Mouse (Mus musculus): ENCODE results near the gene Golph3. TPM values are rescaled to one million over a fixed set of nuclear protein-coding genes. Genes with fewer than 3 reads are reported as not detected.

Golph3 gene
- polyA plus RNA-seq, 1 experiment from 2014 or later = 84.7 TPM

GRCm38 (mm10) chr15:12296228-12296627 lies 25.0 kb upstream of the Golph3 start:
- H3K27me3 ChIP-seq (ENCODE audit: insufficient read depth, low read length) = no peaks in the 10 kb centered on the region
- no peak for ATAC-seq (ENCODE audit: low FRiP score, low TSS enrichment)
- no peak overlapping the region for H3K9ac ChIP-seq (replicated peaks; ENCODE audit: low read length)
- no peak overlapping the region for H3K4me3 ChIP-seq (ENCODE audit: low read length)
- WGBS = 44% methylated on average over 2 of the region's 2 CpGs
- no peak overlapping the region for H3K4me2 ChIP-seq (replicated peaks; ENCODE audit: low read depth, low read length)
- no peaks in the 10 kb centered on the region for H3K4me1 ChIP-seq (ENCODE audit: insufficient read depth, low read length)
- no peak overlapping the region for H3K27ac ChIP-seq (ENCODE audit: low read length)
- H3K9me3 ChIP-seq (ENCODE audit: low read length) = no peaks in the 10 kb centered on the region
- H3K36me3 ChIP-seq (ENCODE audit: insufficient read depth, low read length) = no peaks in the 10 kb centered on the region

GRCm38 (mm10) chr15:12298231-12298737 lies 23.0 kb upstream of the Golph3 start:
- Histone ChIP-seq H3K36me3 (ENCODE audit: insufficient read depth, low read length) (no peaks in the 10 kb centered on the region), H3K27me3 (ENCODE audit: insufficient read depth, low read length) (no peaks in the 10 kb centered on the region), H3K4me1 (ENCODE audit: insufficient read depth, low read length) (no peaks in the 10 kb centered on the region), H3K9ac (replicated peaks; ENCODE audit: low read length) (no peak overlapping the region), H3K4me2 (replicated peaks; ENCODE audit: low read depth, low read length) (no peak overlapping the region), H3K4me3 (ENCODE audit: low read length) (no peak overlapping the region), H3K27ac (ENCODE audit: low read length) (no peak overlapping the region), H3K9me3 (ENCODE audit: low read length) (no peaks in the 10 kb centered on the region)
- 82% methylated on average over 7 of the region's 7 CpGs for WGBS
- no peak for ATAC-seq (ENCODE audit: low FRiP score, low TSS enrichment)

- Histone ChIP-seq H3K27me3 (ENCODE audit: insufficient read depth, low read length) (no peaks in the 10 kb centered on the region), H3K4me2 (replicated peaks; ENCODE audit: low read depth, low read length) (no peak overlapping the region), H3K36me3 (ENCODE audit: insufficient read depth, low read length) (no peaks in the 10 kb centered on the region), H3K4me3 (ENCODE audit: low read length) (no peak overlapping the region), H3K9me3 (ENCODE audit: low read length) (no peaks in the 10 kb centered on the region), H3K9ac (replicated peaks; ENCODE audit: low read length) (no peak overlapping the region), H3K4me1 (ENCODE audit: insufficient read depth, low read length) (no peaks in the 10 kb centered on the region), H3K27ac (ENCODE audit: low read length) (no peak overlapping the region)
- ATAC-seq (ENCODE audit: low FRiP score, low TSS enrichment) = no peak
- 81% methylated on average over 3 of the region's 6 CpGs for WGBS
Observed at GRCm38 (mm10) chr15:12301771-12302170, 19.5 kb upstream of the Golph3 start.

- Histone ChIP-seq H3K4me2 (replicated peaks; ENCODE audit: low read depth, low read length) (no peak overlapping the region), H3K36me3 (ENCODE audit: insufficient read depth, low read length) (no peaks in the 10 kb centered on the region), H3K27ac (ENCODE audit: low read length) (no peak overlapping the region), H3K4me3 (ENCODE audit: low read length) (no peak overlapping the region), H3K9me3 (ENCODE audit: low read length) (no peaks in the 10 kb centered on the region), H3K4me1 (ENCODE audit: insufficient read depth, low read length) (no peaks in the 10 kb centered on the region), H3K27me3 (ENCODE audit: insufficient read depth, low read length) (no peaks in the 10 kb centered on the region), H3K9ac (replicated peaks; ENCODE audit: low read length) (no peak overlapping the region)
- WGBS = 60% methylated on average over 8 of the region's 8 CpGs
- ATAC-seq (ENCODE audit: low FRiP score, low TSS enrichment) = no peak
Observed at GRCm38 (mm10) chr15:12306188-12307071, 14.8 kb upstream of the Golph3 start.

- H3K9ac ChIP-seq (replicated peaks; ENCODE audit: low read length) = no peak overlapping the region
- H3K27me3 ChIP-seq (ENCODE audit: insufficient read depth, low read length) = no peaks in the 10 kb centered on the region
- H3K27ac ChIP-seq (ENCODE audit: low read length) = no peak overlapping the region
- H3K4me1 ChIP-seq (ENCODE audit: insufficient read depth, low read length) = no peaks in the 10 kb centered on the region
- no peak for ATAC-seq (ENCODE audit: low FRiP score, low TSS enrichment)
- H3K36me3 ChIP-seq (ENCODE audit: insufficient read depth, low read length) = no peaks in the 10 kb centered on the region
- H3K4me2 ChIP-seq (replicated peaks; ENCODE audit: low read depth, low read length) = no peak overlapping the region
- no peaks in the 10 kb centered on the region for H3K9me3 ChIP-seq (ENCODE audit: low read length)
- H3K4me3 ChIP-seq (ENCODE audit: low read length) = no peak overlapping the region
- WGBS = 73% methylated on average over 4 of the region's 4 CpGs
Observed at GRCm38 (mm10) chr15:12307114-12307513, 14.1 kb upstream of the Golph3 start.

GRCm38 (mm10) chr15:12308539-12308938 lies 12.7 kb upstream of the Golph3 start:
- no peak overlapping the region for H3K9ac ChIP-seq (replicated peaks; ENCODE audit: low read length)
- H3K4me2 ChIP-seq (replicated peaks; ENCODE audit: low read depth, low read length) = no peak overlapping the region
- H3K27me3 ChIP-seq (ENCODE audit: insufficient read depth, low read length) = no peaks in the 10 kb centered on the region
- H3K9me3 ChIP-seq (ENCODE audit: low read length) = no peaks in the 10 kb centered on the region
- WGBS = 94% methylated on average over 5 of the region's 5 CpGs
- H3K4me1 ChIP-seq (ENCODE audit: insufficient read depth, low read length) = no peaks in the 10 kb centered on the region
- no peak overlapping the region for H3K4me3 ChIP-seq (ENCODE audit: low read length)
- no peak for ATAC-seq (ENCODE audit: low FRiP score, low TSS enrichment)
- no peak overlapping the region for H3K27ac ChIP-seq (ENCODE audit: low read length)
- no peaks in the 10 kb centered on the region for H3K36me3 ChIP-seq (ENCODE audit: insufficient read depth, low read length)

GRCm38 (mm10) chr15:12310676-12311075 lies 10.6 kb upstream of the Golph3 start:
- Histone ChIP-seq H3K27ac (ENCODE audit: low read length) (no peak overlapping the region), H3K4me3 (ENCODE audit: low read length) (no peak overlapping the region), H3K9ac (replicated peaks; ENCODE audit: low read length) (no peak overlapping the region), H3K4me2 (replicated peaks; ENCODE audit: low read depth, low read length) (no peak overlapping the region), H3K9me3 (ENCODE audit: low read length) (no peaks in the 10 kb centered on the region), H3K27me3 (ENCODE audit: insufficient read depth, low read length) (no peaks in the 10 kb centered on the region), H3K4me1 (ENCODE audit: insufficient read depth, low read length) (0 out of 2 replicates have a peak, but pooled peaks cover 3% of the 10 kb centered on the region), H3K36me3 (ENCODE audit: insufficient read depth, low read length) (no peaks in the 10 kb centered on the region)
- WGBS = 62% methylated on average over 4 of the region's 4 CpGs
- no peak for ATAC-seq (ENCODE audit: low FRiP score, low TSS enrichment)

- Histone ChIP-seq H3K4me2 (replicated peaks; ENCODE audit: low read depth, low read length) (no peak overlapping the region), H3K36me3 (ENCODE audit: insufficient read depth, low read length) (no peaks in the 10 kb centered on the region), H3K27me3 (ENCODE audit: insufficient read depth, low read length) (no peaks in the 10 kb centered on the region), H3K4me1 (ENCODE audit: insufficient read depth, low read length) (0 out of 2 replicates have a peak, but pooled peaks cover 3% of the 10 kb centered on the region), H3K27ac (ENCODE audit: low read length) (no peak overlapping the region), H3K9ac (replicated peaks; ENCODE audit: low read length) (no peak overlapping the region), H3K4me3 (ENCODE audit: low read length) (no peak overlapping the region), H3K9me3 (ENCODE audit: low read length) (no peaks in the 10 kb centered on the region)
- ATAC-seq (ENCODE audit: low FRiP score, low TSS enrichment) = no peak
- 86% methylated on average over 7 of the region's 7 CpGs for WGBS
Observed at GRCm38 (mm10) chr15:12311465-12311864, 9.8 kb upstream of the Golph3 start.

- no peak overlapping the region for H3K4me3 ChIP-seq (ENCODE audit: low read length)
- no peaks in the 10 kb centered on the region for H3K36me3 ChIP-seq (ENCODE audit: insufficient read depth, low read length)
- no peak overlapping the region for H3K27ac ChIP-seq (ENCODE audit: low read length)
- H3K4me2 ChIP-seq (replicated peaks; ENCODE audit: low read depth, low read length) = no peak overlapping the region
- WGBS = 7% methylated on average over 1 of the region's 1 CpGs
- ATAC-seq (ENCODE audit: low FRiP score, low TSS enrichment) = peak; percentile 52; the same call in 1 of the 2 replicates
- no peak overlapping the region for H3K9ac ChIP-seq (replicated peaks; ENCODE audit: low read length)
- H3K9me3 ChIP-seq (ENCODE audit: low read length) = no peaks in the 10 kb centered on the region
- no peaks in the 10 kb centered on the region for H3K27me3 ChIP-seq (ENCODE audit: insufficient read depth, low read length)
- H3K4me1 ChIP-seq (ENCODE audit: insufficient read depth, low read length) = 0 out of 2 replicates have a peak, but pooled peaks cover 3% of the 10 kb centered on the region
Observed at GRCm38 (mm10) chr15:12313255-12313654, 8.0 kb upstream of the Golph3 start.

- peak; percentile 44; the same call in 1 of the 2 replicates for ATAC-seq (ENCODE audit: low FRiP score, low TSS enrichment)
- H3K9ac ChIP-seq (replicated peaks; ENCODE audit: low read length) = no peak overlapping the region
- WGBS = 25% methylated on average over 5 of the region's 5 CpGs
- no peaks in the 10 kb centered on the region for H3K36me3 ChIP-seq (ENCODE audit: insufficient read depth, low read length)
- no peak overlapping the region for H3K4me2 ChIP-seq (replicated peaks; ENCODE audit: low read depth, low read length)
- no peak overlapping the region for H3K27ac ChIP-seq (ENCODE audit: low read length)
- no peaks in the 10 kb centered on the region for H3K27me3 ChIP-seq (ENCODE audit: insufficient read depth, low read length)
- H3K4me3 ChIP-seq (ENCODE audit: low read length) = no peak overlapping the region
- H3K9me3 ChIP-seq (ENCODE audit: low read length) = no peaks in the 10 kb centered on the region
- H3K4me1 ChIP-seq (ENCODE audit: insufficient read depth, low read length) = 0 out of 2 replicates have a peak, but pooled peaks cover 3% of the 10 kb centered on the region
Observed at GRCm38 (mm10) chr15:12314584-12314983, 6.7 kb upstream of the Golph3 start.

All from kidney, embryonic 16.5 days (tissue).